Mouse (Mus musculus) MEL (cell line): ENCODE results near the gene Unc13b. TPM values are rescaled to one million over a fixed set of nuclear protein-coding genes. Genes with fewer than 3 reads are reported as not detected.

Experiments
- DNase-seq: peaks from one replicate; pipeline ENCODE4 v3.0.0; 2011; ENCODE audit warnings: low read depth, low spot score
- H3K27ac ChIP-seq: 2 replicates; pipeline ENCODE4 v1.5.1; 2012; ENCODE audit warnings: low read depth, mild to moderate bottlenecking, control low read depth, low read length, moderate library complexity; ENCODE audit not compliant: control insufficient read depth
- H3K27me3 ChIP-seq, 2 experiments: fragments of 150-350 bp in 1 of 2; sonication (generic) in 1 of 2; 2 replicates each; pipeline ENCODE4 v1.6.1; 2012; ENCODE audit warnings: low read length in 2 of 2, mild to moderate bottlenecking in 2 of 2, improper control_type of control experiment in 1 of 2, moderate library complexity in 1 of 2; ENCODE audit not compliant: insufficient read depth in 2 of 2, control insufficient read depth in 1 of 2
- H3K36me3 ChIP-seq, 2 experiments: 2 replicates each; pipeline ENCODE4 v1.6.1; 2012 to 2014; ENCODE audit warnings: low read length in 2 of 2, improper control_type of control experiment in 1 of 2, inconsistent platforms in 1 of 2, mild to moderate bottlenecking in 1 of 2; ENCODE audit not compliant: insufficient read depth in 2 of 2, control insufficient read depth in 1 of 2
- H3K4me1 ChIP-seq, 2 experiments: fragments of 150-350 bp in 1 of 2; sonication (generic) in 1 of 2; 2 replicates each; pipeline ENCODE4 v1.6.1; 2012; ENCODE audit warnings: low read length in 2 of 2, improper control_type of control experiment in 1 of 2, mild to moderate bottlenecking in 1 of 2; ENCODE audit not compliant: insufficient read depth in 2 of 2, control insufficient read depth in 1 of 2
- H3K4me3 ChIP-seq, 2 experiments: fragments of 150-350 bp in 1 of 2; sonication (generic) in 1 of 2; 2 replicates each; pipeline ENCODE4 v1.5.1; 2012; ENCODE audit warnings: low read depth in 2 of 2, low read length in 2 of 2, mild to moderate bottlenecking in 2 of 2, moderate library complexity in 2 of 2, control low read depth in 1 of 2, improper control_type of control experiment in 1 of 2; ENCODE audit not compliant: control insufficient read depth in 1 of 2, insufficient read depth in 1 of 2
- H3K79me2 ChIP-seq: 2 replicates; pipeline ENCODE4 v1.6.1; 2012; ENCODE audit warnings: mild to moderate bottlenecking, low read length, moderate library complexity; ENCODE audit not compliant: control insufficient read depth, poor library complexity, insufficient read depth
- H3K9ac ChIP-seq: 2 replicates; pipeline ENCODE4 v1.6.1; 2012; ENCODE audit warnings: low read depth, mild to moderate bottlenecking, control low read depth, low read length, moderate library complexity; ENCODE audit not compliant: control insufficient read depth, poor library complexity, severe bottlenecking
- H3K9me3 ChIP-seq: fragments of 150-350 bp; sonication (generic); replicated peaks from 2 replicates; pipeline ENCODE4 v1.6.1; 2012; ENCODE audit warnings: mild to moderate bottlenecking, low read length, improper control_type of control experiment, moderate library complexity; ENCODE audit not compliant: insufficient read depth
- CHD2 ChIP-seq: IDR thresholded peaks from 2 replicates; pipeline ENCODE4 v1.6.1; 2011; ENCODE audit warnings: low read length, improper control_type of control experiment
- GABPA ChIP-seq: IDR thresholded peaks from 2 replicates; pipeline ENCODE4 v1.6.1; 2012; ENCODE audit warnings: low read depth, mild to moderate bottlenecking, inconsistent platforms, low read length, improper control_type of control experiment, moderate library complexity
- GATA1 ChIP-seq: IDR thresholded peaks from 2 replicates; pipeline ENCODE4 v1.6.1; 2011; ENCODE audit warnings: low read depth, low read length, improper control_type of control experiment
- JUND ChIP-seq: IDR thresholded peaks from 2 replicates; pipeline ENCODE4 v1.6.1; 2011; ENCODE audit warnings: low read depth, mild to moderate bottlenecking, improper control_type of control experiment, low read length
- MAFK ChIP-seq: IDR thresholded peaks from 2 replicates; pipeline ENCODE4 v1.6.1; 2011; ENCODE audit warnings: low read depth, mild to moderate bottlenecking, low read length, improper control_type of control experiment, borderline replicate concordance
- MEF2A ChIP-seq: IDR thresholded peaks from 2 replicates; pipeline ENCODE4 v1.6.1; 2014; ENCODE audit warnings: low read depth, mild to moderate bottlenecking, inconsistent platforms, low read length, improper control_type of control experiment; ENCODE audit not compliant: poor library complexity, insufficient replicate concordance, severe bottlenecking; ENCODE audit errors: extremely low read depth
- MYC ChIP-seq: IDR thresholded peaks from 2 replicates; pipeline ENCODE4 v1.6.1; 2011; ENCODE audit warnings: low read depth, mild to moderate bottlenecking, low read length, improper control_type of control experiment, moderate library complexity
- NELFE ChIP-seq: IDR thresholded peaks from 2 replicates; pipeline ENCODE4 v1.6.1; 2011; ENCODE audit warnings: low read depth, low read length, improper control_type of control experiment
- POLR2A ChIP-seq, 2 experiments: IDR thresholded peaks; 2 replicates each; pipeline ENCODE4 v1.6.1; 2011 to 2012; ENCODE audit warnings: low read length in 2 of 2, mild to moderate bottlenecking in 2 of 2, control low read depth in 1 of 2, improper control_type of control experiment in 1 of 2, low read depth in 1 of 2, moderate library complexity in 1 of 2; ENCODE audit not compliant: control insufficient read depth in 1 of 2, insufficient read depth in 1 of 2, poor library complexity in 1 of 2
- POLR2AphosphoS5 ChIP-seq: IDR thresholded peaks from 2 replicates; pipeline ENCODE4 v1.6.1; 2012; ENCODE audit warnings: low read depth, borderline replicate concordance, mild to moderate bottlenecking, inconsistent platforms, low read length, moderate library complexity, mixed read lengths
- RCOR1 ChIP-seq: IDR thresholded peaks from 2 replicates; pipeline ENCODE4 v1.6.1; 2012; ENCODE audit warnings: low read depth, mild to moderate bottlenecking, inconsistent platforms, low read length, improper control_type of control experiment
- SIN3A ChIP-seq: IDR thresholded peaks from 2 replicates; pipeline ENCODE4 v1.6.1; 2012; ENCODE audit warnings: low read length, improper control_type of control experiment, inconsistent platforms
- SMC3 ChIP-seq: IDR thresholded peaks from 2 replicates; pipeline ENCODE4 v1.6.1; 2011; ENCODE audit warnings: low read depth, low read length, improper control_type of control experiment
- TAL1 ChIP-seq: IDR thresholded peaks from 2 replicates; pipeline ENCODE4 v1.6.1; 2012; ENCODE audit warnings: mild to moderate bottlenecking, inconsistent platforms, low read length, moderate library complexity, mixed read lengths
- TCF12 ChIP-seq: IDR thresholded peaks from 2 replicates; pipeline ENCODE4 v1.6.1; 2014; ENCODE audit warnings: low read depth, mild to moderate bottlenecking, inconsistent platforms, low read length, improper control_type of control experiment, moderate library complexity
- UBTF ChIP-seq: IDR thresholded peaks from 2 replicates; pipeline ENCODE4 v1.6.1; 2012; ENCODE audit warnings: low read depth, mild to moderate bottlenecking, inconsistent platforms, low read length, improper control_type of control experiment, moderate library complexity, borderline replicate concordance; ENCODE audit not compliant: insufficient read depth
- ZMIZ1 ChIP-seq: IDR thresholded peaks from 2 replicates; pipeline ENCODE4 v1.6.1; 2012; ENCODE audit warnings: low read depth, mild to moderate bottlenecking, inconsistent platforms, low read length, improper control_type of control experiment, moderate library complexity
- ZNF384 ChIP-seq: IDR thresholded peaks from 2 replicates; pipeline ENCODE4 v1.6.1; 2012; ENCODE audit warnings: low read depth, mild to moderate bottlenecking, inconsistent platforms, low read length, improper control_type of control experiment
- polyA plus RNA-seq, 2 experiments: library from polyadenylated mRNA; stranded (reverse) in 1 of 2; unstranded in 1 of 2; fragments of >175 nt in 1 of 2; fragments of >200 nt in 1 of 2; gene quantifications; 2 replicates each; pipeline versions ENCODE4 v1.2.1 to v1.2.4; 2012; ENCODE audit warnings: low replicate concordance in 2 of 2, low read depth in 1 of 2; ENCODE audit not compliant: insufficient read length in 2 of 2, insufficient read depth in 1 of 2, missing spikeins in 1 of 2
- total RNA-seq: library from RNA; depleted of rRNA; stranded (reverse); fragments of 300-350 nt; gene quantifications from 2 replicates; pipeline ENCODE4 v1.2.3, GENCODE M21; 2012

The Unc13b gene
- total and polyA plus RNA-seq, 3 experiments = 5.4 to 9.6 TPM; not detected in 1

- H3K79me2 ChIP-seq = no peaks in the 10 kb centered on the region
- TF ChIP-seq UBTF (no peak), GABPA (no peak), MYC (no peak), TAL1 (no peak), MAFK (no peak), MEF2A (no peak), GATA1 (no peak), NELFE (no peak), POLR2AphosphoS5 (no peak), RCOR1 (no peak), TCF12 (no peak), ZMIZ1 (no peak), SIN3A (no peak), SMC3 (no peak)
- DNase-seq = no peak
- no peaks in the 10 kb centered on the region for H3K27me3 ChIP-seq
- no peak overlapping the region for H3K4me3 ChIP-seq
- H3K9ac ChIP-seq = no peak overlapping the region
- H3K4me1 ChIP-seq = no peaks in the 10 kb centered on the region
- H3K36me3 ChIP-seq = no peaks in the 10 kb centered on the region
- no peaks in the 10 kb centered on the region for H3K9me3 ChIP-seq
- no peak overlapping the region for H3K27ac ChIP-seq
These were observed 146.2 kb downstream of the Unc13b start for GRCm38 (mm10) chr4:43204946-43205345.

GRCm38 (mm10) chr4:43205571-43205970 lies 146.8 kb downstream of the Unc13b start:
- Histone ChIP-seq H3K79me2 (no peaks in the 10 kb centered on the region), H3K27me3 (no peaks in the 10 kb centered on the region), H3K4me1 (no peaks in the 10 kb centered on the region), H3K9me3 (no peaks in the 10 kb centered on the region), H3K27ac (no peak overlapping the region), H3K36me3 (no peaks in the 10 kb centered on the region), H3K4me3 (no peak overlapping the region), H3K9ac (no peak overlapping the region)
- no peak for DNase-seq
- TF ChIP-seq POLR2A (IDR thresholded peaks at IDR 0.05; ENCODE audit: control insufficient read depth in 1 of 2, insufficient read depth in 1 of 2, low read depth in 1 of 2, low read length in 2 of 2, poor library complexity in 1 of 2) (no peak), CHD2 (no peak), NELFE (no peak), JUND (no peak), TAL1 (no peak), ZNF384 (no peak), MEF2A (no peak), GATA1 (no peak), MAFK (no peak)
